Mouse (Mus musculus): ENCODE results near the gene Mc1r. TPM values are rescaled to one million over a fixed set of nuclear protein-coding genes. Genes with fewer than 3 reads are reported as not detected.
A peak's percentile ranks its signal among the peaks of the same experiment; 100 is the strongest.
"Not testable (repeated sequence)": the region's sequence is repeated elsewhere in the genome, so short reads cannot be mapped to it uniquely, and the experiment has no call there.

The Mc1r gene
- polyA plus RNA-seq, 1 experiment from 2014 or later: not detected

DNA sequence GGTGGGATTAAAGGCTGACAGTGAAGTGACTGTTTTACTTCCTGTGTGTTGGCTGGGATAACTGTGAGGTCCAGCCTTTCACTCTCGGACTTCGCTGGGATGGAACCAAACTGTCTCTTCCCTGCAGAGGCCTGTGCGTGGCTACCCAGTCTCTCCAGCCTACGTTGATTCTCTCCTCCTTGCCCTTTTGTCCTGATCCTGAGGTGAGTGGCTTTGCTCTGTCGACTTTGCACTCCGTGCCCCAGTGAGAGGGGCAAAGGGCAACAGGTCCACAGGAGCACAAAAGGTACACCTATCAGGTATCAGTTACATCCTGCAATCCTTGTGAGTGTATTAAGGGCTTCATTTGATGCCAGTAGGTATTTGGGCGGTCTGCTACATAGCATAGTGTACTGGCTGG, 16.5 kb downstream of the Mc1r start, which contains the start of gene Def8:
Def8 (plus strand) TSS at position 87 of the 400 bp plus-strand sequence.
- no peak within 1 kb of the TSS for H3K27ac ChIP-seq
- peak within 1 kb of the TSS; percentile 39 for H3K4me3 ChIP-seq
- H3K9me3 ChIP-seq (replicated peaks): peaks cover 16% of the 10 kb centered on the region
- ATAC-seq (replicated peaks; ENCODE audit: insufficient number of reproducible peaks, insufficient read depth, low FRiP score, low read depth): no peak
- 71% methylated on average over 7 of the region's 7 CpGs for WGBS
- H3K9ac ChIP-seq: 0 out of 2 replicates have a peak within 1 kb of the TSS, but pooled peaks have one; percentile 10
- H3K36me3 ChIP-seq: no peaks in the 10 kb centered on the region
- H3K4me2 ChIP-seq: peak within 1 kb of the TSS; percentile 61
- peaks cover 4% of the 10 kb centered on the region; the same call in 1 of the 2 replicates for H3K4me1 ChIP-seq (replicated peaks)
- peaks cover 3% of the 10 kb centered on the region; the same call in 1 of the 2 replicates for H3K27me3 ChIP-seq

DNA sequence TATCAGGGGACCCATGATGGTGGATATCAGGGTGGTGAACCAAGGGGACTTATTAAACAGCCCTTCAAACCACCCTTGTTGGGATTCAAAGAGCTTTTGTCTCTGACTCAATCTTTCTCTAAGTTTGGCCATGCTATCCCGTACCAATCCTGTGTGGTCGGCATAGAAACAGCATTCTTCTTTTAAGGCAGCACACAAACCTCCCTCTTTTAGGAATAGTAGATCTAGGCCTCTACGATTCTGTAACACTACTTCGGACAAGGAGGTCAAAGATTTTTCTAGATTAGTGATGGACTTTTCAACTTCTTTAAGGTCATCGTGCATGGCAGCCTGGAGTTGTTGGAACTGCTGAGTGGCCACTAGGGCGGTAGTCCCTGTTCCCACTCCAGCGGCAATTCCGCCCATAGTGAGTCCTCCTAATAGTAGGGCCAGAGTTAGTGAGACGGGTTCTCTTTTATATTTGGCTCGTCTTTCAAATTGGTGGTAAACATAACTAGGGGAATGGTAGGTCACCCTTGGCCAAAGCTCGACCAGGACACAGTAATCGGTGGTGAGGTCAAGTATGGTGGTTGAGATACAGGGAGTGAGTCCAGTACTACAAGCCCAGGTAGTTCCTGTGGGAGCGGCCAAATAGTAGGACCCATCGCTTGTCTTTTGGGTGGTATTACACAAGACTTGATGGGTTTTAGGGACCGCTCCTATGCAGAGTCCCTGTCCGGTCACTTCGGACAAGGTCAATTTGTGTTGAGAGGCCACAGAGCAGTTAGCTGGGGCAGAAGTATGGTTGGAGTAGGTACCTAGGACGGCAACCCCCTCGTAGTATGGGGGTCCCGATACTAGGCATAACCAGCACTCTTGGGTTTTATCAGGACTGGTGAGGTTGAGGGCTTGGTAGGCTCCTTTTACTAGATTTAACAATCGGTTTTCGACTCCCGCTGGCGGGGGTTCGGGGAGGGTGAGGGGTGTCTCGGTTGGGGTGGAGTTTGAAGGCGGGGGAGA, 19.9 kb downstream of the Mc1r start:
- 93% methylated on average over 27 of the region's 27 CpGs for WGBS
- peaks cover 25% of the 10 kb centered on the region for H3K9me3 ChIP-seq (replicated peaks)
- H3K27ac ChIP-seq: no peak overlapping the region
- H3K36me3 ChIP-seq: no peaks in the 10 kb centered on the region
- no peak overlapping the region for H3K4me3 ChIP-seq
- peaks cover 4% of the 10 kb centered on the region; the same call in 1 of the 2 replicates for H3K4me1 ChIP-seq (replicated peaks)
- no peak for ATAC-seq (replicated peaks; ENCODE audit: insufficient number of reproducible peaks, insufficient read depth, low FRiP score, low read depth)
- H3K27me3 ChIP-seq: no peaks in the 10 kb centered on the region; the same call in 1 of the 2 replicates
- H3K4me2 ChIP-seq: no peak overlapping the region
- H3K9ac ChIP-seq: no peak overlapping the region

DNA sequence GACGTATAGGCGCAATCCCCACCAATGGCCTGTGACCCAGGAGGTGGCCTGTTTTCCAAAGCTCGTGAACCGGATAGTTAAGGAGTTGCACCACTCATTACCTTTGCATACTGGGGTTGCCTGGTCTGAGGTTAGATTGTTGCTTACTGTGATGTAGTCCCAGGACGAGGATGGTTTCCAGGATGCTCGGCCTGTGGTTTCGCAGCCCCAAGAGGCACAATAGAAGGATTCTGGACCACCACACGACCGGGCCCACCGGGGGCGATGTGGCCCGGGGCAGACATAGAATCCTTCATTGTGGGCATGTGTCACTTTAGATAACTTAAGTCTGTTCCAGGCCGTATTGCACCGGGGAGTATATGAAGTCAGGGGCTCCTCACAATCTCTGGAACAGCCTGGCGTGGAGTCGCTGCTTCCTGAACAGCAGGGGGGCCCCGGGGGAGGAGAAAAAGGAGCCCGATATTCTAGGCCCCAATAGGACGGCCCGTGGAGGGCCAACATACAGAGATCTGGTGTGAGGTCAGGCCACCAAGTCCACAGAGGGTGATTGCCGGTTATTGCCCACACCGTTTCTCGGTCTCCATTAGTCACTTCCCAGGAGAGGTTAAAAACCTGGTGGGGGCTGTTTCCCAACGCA, 20.9 kb downstream of the Mc1r start:
- H3K4me1 ChIP-seq (replicated peaks): no peaks in the 10 kb centered on the region
- WGBS: 94% methylated on average over 24 of the region's 24 CpGs
- H3K27ac ChIP-seq: no peak overlapping the region
- no peak for ATAC-seq (replicated peaks; ENCODE audit: insufficient number of reproducible peaks, insufficient read depth, low FRiP score, low read depth)
- H3K9ac ChIP-seq: no peak overlapping the region
- no peaks in the 10 kb centered on the region for H3K36me3 ChIP-seq
- no peak overlapping the region for H3K4me3 ChIP-seq
- H3K9me3 ChIP-seq (replicated peaks): peaks cover 25% of the 10 kb centered on the region
- no peak overlapping the region for H3K4me2 ChIP-seq
- H3K27me3 ChIP-seq: no peaks in the 10 kb centered on the region; the same call in 1 of the 2 replicates

DNA sequence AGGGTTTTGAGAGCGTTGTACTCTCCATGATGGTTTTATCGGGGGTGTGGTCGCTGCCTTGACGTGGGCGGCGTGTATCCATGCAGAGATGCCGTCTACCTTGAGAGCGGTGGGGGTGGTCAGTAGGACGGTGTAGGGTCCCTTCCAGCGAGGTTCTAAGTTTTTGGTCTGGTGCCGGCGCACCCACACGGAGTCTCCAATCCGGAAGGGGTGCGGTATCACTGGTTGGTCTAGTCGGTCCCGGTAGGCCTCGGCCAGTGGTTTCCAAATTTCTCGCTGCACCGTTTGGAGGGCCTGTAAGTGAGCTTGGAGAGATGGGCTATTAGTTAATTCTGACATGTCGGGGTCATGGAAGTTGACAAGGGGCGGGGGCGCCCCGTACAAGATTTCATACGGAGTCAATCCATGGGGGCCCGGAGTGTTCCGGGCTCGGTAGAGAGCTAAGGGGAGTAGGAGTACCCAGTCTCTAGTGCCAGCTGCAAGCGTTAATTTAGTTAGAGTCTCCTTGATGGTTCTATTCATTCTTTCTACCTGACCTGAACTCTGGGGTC, 21.5 kb downstream of the Mc1r start:
- ATAC-seq (replicated peaks; ENCODE audit: insufficient number of reproducible peaks, insufficient read depth, low FRiP score, low read depth): no peak
- no peak overlapping the region for H3K4me3 ChIP-seq
- no peaks in the 10 kb centered on the region; the same call in 1 of the 2 replicates for H3K27me3 ChIP-seq
- H3K4me1 ChIP-seq (replicated peaks): no peaks in the 10 kb centered on the region
- H3K9ac ChIP-seq: no peak overlapping the region
- peaks cover 25% of the 10 kb centered on the region for H3K9me3 ChIP-seq (replicated peaks)
- no peak overlapping the region for H3K27ac ChIP-seq
- no peaks in the 10 kb centered on the region for H3K36me3 ChIP-seq
- H3K4me2 ChIP-seq: no peak overlapping the region
- WGBS: 94% methylated on average over 29 of the region's 29 CpGs

DNA sequence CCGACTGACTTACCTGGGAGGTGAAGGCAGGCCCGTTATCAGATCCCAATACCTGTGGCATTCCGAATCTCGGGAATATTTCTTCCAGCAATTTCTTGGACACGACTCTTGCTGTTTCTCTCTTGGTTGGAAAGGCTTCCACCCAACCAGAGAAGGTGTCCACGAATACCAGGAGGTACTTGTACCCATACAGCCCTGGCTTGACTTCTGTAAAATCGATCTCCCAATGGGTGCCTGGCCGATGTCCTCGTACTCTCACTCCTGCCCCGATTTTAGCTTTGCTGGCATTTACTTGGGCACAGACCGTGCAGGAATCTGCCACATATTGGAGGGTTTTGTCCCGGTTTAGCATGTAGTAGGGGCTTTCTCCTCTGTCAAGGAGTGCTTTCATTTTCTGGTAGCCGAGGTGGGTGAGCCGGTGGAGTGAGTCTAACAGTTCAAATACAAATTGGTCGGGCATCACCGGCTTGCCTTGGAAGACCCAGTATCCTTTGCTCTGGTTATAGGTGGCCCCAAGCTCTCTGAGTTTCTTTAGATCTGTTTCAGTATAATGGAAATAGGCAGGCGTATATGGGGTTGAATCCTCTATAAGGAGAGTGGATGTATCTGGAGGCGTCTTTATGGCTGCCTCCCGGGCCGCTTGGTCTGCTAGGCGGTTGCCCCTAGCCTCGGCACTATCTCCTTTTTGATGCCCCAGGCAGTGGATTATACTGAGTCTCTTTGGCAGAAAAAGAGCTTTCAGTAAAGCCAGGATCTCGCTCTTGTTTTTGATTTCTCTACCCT, 22.2 kb downstream of the Mc1r start:
- Histone ChIP-seq H3K4me1 (replicated peaks) (no peaks in the 10 kb centered on the region), H3K27me3 (no peaks in the 10 kb centered on the region), H3K27ac (no peak overlapping the region), H3K4me3 (no peak overlapping the region), H3K36me3 (no peaks in the 10 kb centered on the region), H3K9ac (no peak overlapping the region), H3K9me3 (replicated peaks) (peaks cover 25% of the 10 kb centered on the region), H3K4me2 (no peak overlapping the region)
- WGBS: 89% methylated on average over 23 of the region's 23 CpGs
- no peak for ATAC-seq (replicated peaks; ENCODE audit: insufficient number of reproducible peaks, insufficient read depth, low FRiP score, low read depth)

DNA sequence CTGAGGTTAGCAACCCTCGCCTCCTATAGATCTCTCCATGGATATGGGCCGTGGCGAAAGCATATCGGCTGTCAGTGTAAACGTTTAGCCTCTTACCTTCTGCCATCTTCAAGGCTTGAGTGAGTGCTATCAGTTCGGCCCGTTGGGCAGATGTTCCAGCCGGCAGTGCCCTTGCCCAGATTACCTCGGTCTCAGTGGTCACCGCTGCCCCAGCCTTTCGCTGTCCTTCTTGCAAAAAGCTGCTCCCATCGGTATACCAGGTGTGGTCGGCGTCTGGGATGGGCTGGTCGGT, 22.8 kb downstream of the Mc1r start:
- not testable (repeated sequence) for H3K27me3 ChIP-seq; H3K4me2 ChIP-seq; H3K27ac ChIP-seq; H3K36me3 ChIP-seq; H3K4me1 ChIP-seq (replicated peaks); H3K9ac ChIP-seq; H3K4me3 ChIP-seq; ATAC-seq (replicated peaks; ENCODE audit: insufficient number of reproducible peaks, insufficient read depth, low FRiP score, low read depth)
- peaks cover 25% of the 10 kb centered on the region for H3K9me3 ChIP-seq (replicated peaks)
- WGBS: 94% methylated on average over 15 of the region's 15 CpGs

DNA sequence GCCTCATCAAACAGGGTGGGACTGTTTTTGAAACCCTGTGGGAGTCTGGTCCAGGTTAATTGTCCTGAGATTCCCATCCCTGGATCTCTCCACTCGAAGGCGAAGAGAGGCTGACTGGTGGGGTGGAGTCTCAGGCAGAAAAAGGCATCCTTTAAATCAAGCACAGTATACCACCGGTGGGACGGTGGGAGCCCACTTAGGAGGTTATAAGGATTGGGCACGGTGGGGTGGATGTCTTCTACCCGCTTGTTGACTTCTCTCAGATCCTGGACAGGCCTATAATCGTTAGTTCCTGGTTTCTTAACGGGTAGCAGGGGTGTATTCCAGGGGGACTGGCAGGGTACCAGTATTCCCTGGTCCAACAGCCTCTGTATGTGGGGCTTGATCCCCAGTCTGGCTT, 24.0 kb downstream of the Mc1r start:
- peaks cover 25% of the 10 kb centered on the region for H3K9me3 ChIP-seq (replicated peaks)
- H3K4me2 ChIP-seq; H3K4me1 ChIP-seq (replicated peaks); ATAC-seq (replicated peaks; ENCODE audit: insufficient number of reproducible peaks, insufficient read depth, low FRiP score, low read depth); H3K36me3 ChIP-seq; H3K27ac ChIP-seq; H3K4me3 ChIP-seq; H3K27me3 ChIP-seq; H3K9ac ChIP-seq: not testable (repeated sequence)
- 87% methylated on average over 8 of the region's 8 CpGs for WGBS

DNA sequence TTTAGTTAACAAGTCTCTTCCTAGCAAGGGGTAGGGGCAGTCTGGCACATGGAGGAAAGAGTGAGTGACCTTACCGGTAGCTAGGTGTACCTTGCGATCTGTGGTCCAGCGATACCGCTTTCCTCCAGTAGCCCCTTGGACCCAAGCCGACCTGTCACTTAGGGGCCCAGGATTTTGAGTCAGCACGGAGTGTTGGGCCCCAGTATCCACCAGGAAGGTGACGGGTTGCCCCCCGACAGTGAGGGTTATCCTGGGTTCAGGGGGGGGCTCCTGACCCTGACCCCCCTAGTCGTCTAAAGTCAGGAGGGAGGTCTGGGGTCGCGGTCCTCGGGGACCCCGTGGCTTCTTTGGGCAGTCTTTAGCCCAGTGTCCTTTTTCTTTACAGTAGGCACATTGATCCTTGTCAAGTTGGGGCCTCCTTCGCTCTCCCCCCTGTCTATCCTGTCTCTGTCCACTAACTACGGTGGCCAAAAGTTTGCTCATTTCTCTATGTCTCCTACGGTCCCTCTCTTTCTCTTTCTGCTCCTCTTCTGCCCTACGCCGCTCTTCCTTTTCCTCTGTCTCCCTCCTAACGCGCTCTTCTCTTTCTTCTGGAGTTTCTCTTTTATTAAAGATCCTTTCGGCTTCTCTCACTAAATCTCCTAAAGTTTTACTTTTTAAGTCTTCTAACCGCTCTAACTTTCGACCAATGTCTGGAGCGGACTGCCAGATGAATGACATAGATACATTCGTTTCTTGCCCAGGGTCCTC, 24.9 kb downstream of the Mc1r start:
- Histone ChIP-seq H3K9me3 (replicated peaks) (peaks cover 25% of the 10 kb centered on the region), H3K9ac (no peak overlapping the region), H3K4me2 (no peak overlapping the region), H3K27ac (no peak overlapping the region), H3K27me3 (no peaks in the 10 kb centered on the region), H3K4me3 (no peak overlapping the region), H3K4me1 (replicated peaks) (no peaks in the 10 kb centered on the region), H3K36me3 (no peaks in the 10 kb centered on the region)
- 93% methylated on average over 25 of the region's 25 CpGs for WGBS
- ATAC-seq (replicated peaks; ENCODE audit: insufficient number of reproducible peaks, insufficient read depth, low FRiP score, low read depth): no peak

DNA sequence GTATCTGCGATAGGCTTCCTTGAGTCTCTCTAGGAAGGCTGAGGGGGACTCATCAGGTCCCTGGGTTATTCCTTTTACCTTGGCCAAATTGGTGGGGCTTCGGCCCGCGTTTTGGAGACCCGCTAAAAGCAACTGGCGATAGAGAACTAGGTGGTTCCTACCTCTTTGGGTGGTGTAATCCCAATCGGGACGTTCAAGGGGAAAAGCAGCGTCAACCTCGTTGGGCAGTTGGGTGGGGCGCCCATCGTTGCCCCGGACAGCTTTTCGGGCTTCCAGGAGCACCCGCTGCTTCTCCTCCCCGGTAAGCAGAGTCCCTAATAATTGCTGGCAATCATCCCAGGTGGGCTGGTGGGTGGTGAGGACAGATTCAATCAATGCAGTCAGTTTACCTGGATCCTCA, 25.5 kb downstream of the Mc1r start:
- Histone ChIP-seq H3K9me3 (replicated peaks) (peaks cover 19% of the 10 kb centered on the region), H3K27ac (no peak overlapping the region), H3K4me2 (no peak overlapping the region), H3K36me3 (no peaks in the 10 kb centered on the region), H3K4me3 (no peak overlapping the region), H3K9ac (no peak overlapping the region), H3K4me1 (replicated peaks) (no peaks in the 10 kb centered on the region), H3K27me3 (no peaks in the 10 kb centered on the region)
- ATAC-seq (replicated peaks; ENCODE audit: insufficient number of reproducible peaks, insufficient read depth, low FRiP score, low read depth): no peak
- 92% methylated on average over 16 of the region's 16 CpGs for WGBS

DNA sequence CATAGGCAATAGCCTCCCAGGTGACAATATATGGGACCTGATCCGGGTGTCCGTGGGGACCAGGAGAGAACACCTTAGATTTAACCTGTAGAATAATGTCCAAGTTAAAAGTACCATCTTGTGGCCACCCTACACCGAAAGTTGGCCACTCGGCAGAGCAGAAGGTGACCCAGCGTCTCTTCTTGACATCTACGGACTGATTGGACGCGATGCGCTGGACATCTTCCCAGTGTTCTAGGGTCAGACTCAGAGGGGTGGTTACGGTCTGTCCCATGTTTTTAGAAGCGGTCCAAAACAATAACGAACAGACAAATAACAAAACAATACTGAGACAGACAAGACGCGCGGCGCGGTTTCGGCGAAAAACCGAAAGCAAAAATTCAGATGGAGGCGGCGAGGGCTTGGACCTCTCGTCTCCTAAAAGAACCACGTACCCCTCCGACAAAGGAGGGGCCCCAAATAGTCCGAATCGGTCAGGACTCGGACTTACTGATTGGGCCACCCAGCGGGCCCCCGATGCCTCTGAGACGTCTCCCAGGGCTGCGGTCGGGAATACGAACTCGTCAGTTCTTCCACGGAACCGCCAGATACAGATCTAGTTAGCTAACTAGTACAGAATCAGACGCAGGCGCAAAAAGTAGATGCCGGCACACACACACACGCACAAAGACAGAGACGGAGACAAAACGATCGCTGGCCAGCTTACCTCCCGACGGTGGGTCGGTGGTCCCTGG, 26.5 kb downstream of the Mc1r start:
- not testable (repeated sequence) for H3K4me3 ChIP-seq; H3K9me3 ChIP-seq (replicated peaks); H3K4me2 ChIP-seq; H3K9ac ChIP-seq; ATAC-seq (replicated peaks; ENCODE audit: insufficient number of reproducible peaks, insufficient read depth, low FRiP score, low read depth); H3K27ac ChIP-seq; H3K27me3 ChIP-seq; H3K36me3 ChIP-seq; H3K4me1 ChIP-seq (replicated peaks)
- WGBS: 96% methylated on average over 47 of the region's 47 CpGs
